Comparison of ENCODE assay signal across 16 mouse cellular contexts in the genomic region with DNA sequence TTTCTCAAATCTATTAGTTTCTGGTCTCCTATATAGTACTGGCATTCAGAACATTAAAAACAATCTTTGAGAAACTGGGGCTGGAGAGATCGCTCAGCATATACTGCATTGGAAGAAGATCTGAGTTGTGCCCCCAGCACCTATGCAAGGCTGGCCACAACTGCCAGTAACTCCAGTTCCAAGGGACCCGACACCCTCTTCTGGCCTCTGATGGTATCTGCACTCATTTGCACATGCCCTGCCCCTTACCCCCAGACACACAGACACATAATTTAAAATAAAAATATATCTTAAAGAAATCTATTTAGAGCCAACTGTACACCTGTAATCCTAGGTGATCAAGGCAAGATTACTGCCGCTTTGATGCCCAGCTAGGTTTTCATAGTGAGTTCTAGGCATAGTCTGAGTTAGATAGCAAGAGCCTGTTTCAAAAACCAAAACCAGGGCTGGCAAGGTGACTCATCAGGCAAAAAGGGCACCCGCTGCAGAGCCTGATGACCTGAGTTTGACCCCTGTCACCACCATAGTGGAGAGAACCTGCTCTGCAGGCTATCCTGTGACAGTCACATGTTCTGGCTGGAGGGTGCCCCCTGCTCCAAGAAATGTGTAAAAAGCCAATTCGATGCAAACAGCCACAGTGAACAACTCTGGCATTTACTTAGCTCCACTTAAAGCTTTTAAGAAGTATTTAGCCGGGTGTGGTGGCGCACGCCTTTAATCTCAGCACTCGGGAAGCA. TPM values are rescaled to one million over a fixed set of nuclear protein-coding genes. Genes with fewer than 3 reads are reported as not detected.
DNase-seq lines count a peak whose midpoint lies in the region; ATAC-seq and TF ChIP-seq lines count a peak whose summit lies in the region.
"Had no signal": no experiment of that assay in that cellular context is flagged by ENCODE, and none has a peak within 500 bp of the region (broad histone marks: within the 10 kb centered on the region; RNA-seq: fewer than 3 reads in every experiment).

No protein-coding gene starts in this region.

- no peak overlapping the region for H3K4me2 ChIP-seq in intestine, postnatal 0 days (replicated peaks; ENCODE audit: low read depth)
- no peak overlapping the region for H3K4me2 ChIP-seq in intestine, embryonic 15.5 days (replicated peaks)
- H3K4me2 ChIP-seq: hindbrain, embryonic 13.5 days; limb, embryonic 12.5 days had no signal

- H3K4me3 ChIP-seq in intestine, postnatal 0 days (ENCODE audit: low read depth, low read length): no peak overlapping the region
- H3K4me3 ChIP-seq in intestine, embryonic 15.5 days (replicated peaks): no peak overlapping the region
- H3K4me3 ChIP-seq: hindbrain, embryonic 13.5 days; limb, embryonic 12.5 days had no signal

- no peak overlapping the region for H3K9ac ChIP-seq in intestine, postnatal 0 days (ENCODE audit: low read depth, low read length)
- H3K9ac ChIP-seq in intestine, embryonic 15.5 days: no peak overlapping the region
- H3K9ac ChIP-seq: hindbrain, embryonic 13.5 days; limb, embryonic 12.5 days had no signal

- no peak overlapping the region for H3K27ac ChIP-seq in intestine, postnatal 0 days (ENCODE audit: low read depth, low read length)
- H3K27ac ChIP-seq in intestine, embryonic 15.5 days: no peak overlapping the region
- H3K27ac ChIP-seq: hindbrain, embryonic 13.5 days; limb, embryonic 12.5 days had no signal

- TF ChIP-seq CTCF in intestine, postnatal 0 days (IDR thresholded peaks at IDR 0.05; ENCODE audit: low read depth): peak; percentile 23; the same call in 1 of the 2 replicates

- 66% methylated on average over 9 of the region's 9 CpGs for WGBS in intestine, postnatal 0 days
- WGBS in intestine, embryonic 15.5 days: 78% methylated on average over 9 of the region's 9 CpGs

- H3K36me3 ChIP-seq in intestine, postnatal 0 days (ENCODE audit: control insufficient read depth, insufficient read depth): no peaks in the 10 kb centered on the region
- H3K36me3 ChIP-seq in intestine, embryonic 15.5 days: no peaks in the 10 kb centered on the region
- H3K36me3 ChIP-seq: hindbrain, embryonic 13.5 days; limb, embryonic 12.5 days had no signal

- ATAC-seq in intestine, postnatal 0 days: 0 out of 2 replicates have a peak, but pooled peaks have one; percentile 19
- ATAC-seq in intestine, embryonic 15.5 days: no peak
- ATAC-seq: forebrain, embryonic 16.5 days had no signal

- no peaks in the 10 kb centered on the region for H3K4me1 ChIP-seq in intestine, postnatal 0 days (replicated peaks; ENCODE audit: control insufficient read depth, insufficient read depth, low read length)
- H3K4me1 ChIP-seq in intestine, embryonic 15.5 days (replicated peaks): 0 out of 2 replicates have a peak, but pooled peaks cover 3% of the 10 kb centered on the region
- H3K4me1 ChIP-seq: limb, embryonic 12.5 days had no signal

- 0 out of 2 replicates have a peak, but pooled peaks cover 3% of the 10 kb centered on the region for H3K27me3 ChIP-seq in intestine, postnatal 0 days (replicated peaks; ENCODE audit: control insufficient read depth, insufficient read depth, low read length)
- no peaks in the 10 kb centered on the region for H3K27me3 ChIP-seq in intestine, embryonic 15.5 days (replicated peaks)
- H3K27me3 ChIP-seq: hindbrain, embryonic 13.5 days; limb, embryonic 12.5 days had no signal

- peak; percentile 35 for DNase-seq in 3T3-L1 (ENCODE audit: low read depth, low spot score)
- peak; percentile 79 for DNase-seq in ES-CJ7 (ENCODE audit: low read depth, low spot score)
- DNase-seq in induced T-regulatory cell, adult 2 months (ENCODE audit: low read depth): peak; percentile 35
- no peak for DNase-seq in spleen, adult 12 weeks (ENCODE audit: low spot score)
- no peak for DNase-seq in thymus, postnatal 10 days (ENCODE audit: low spot score in 2 of 2)
- no peak for DNase-seq in right cerebral cortex, adult 18-20 months
- DNase-seq: cerebellum, postnatal 10 days; gastrocnemius, postnatal 10 days; kidney, postnatal 14 days; lung, postnatal 10 days; midbrain, embryonic 14.5 days had no signal

- H3K9me3 ChIP-seq in intestine, postnatal 0 days (ENCODE audit: control insufficient read depth): no peaks in the 10 kb centered on the region
- no peaks in the 10 kb centered on the region for H3K9me3 ChIP-seq in intestine, embryonic 15.5 days
- H3K9me3 ChIP-seq: hindbrain, embryonic 13.5 days; limb, embryonic 12.5 days had no signal

RNA-seq across cellular contexts. Expression of gene Ankrd45, which starts 2.3 kb away (rescaled TPM):
- 0.17 and 0.25 TPM in 2 replicates for polyA plus RNA-seq in intestine, postnatal 0 days (2015; fragmentation: Nextera tagmentation; extraction: Ambion mirVana)
- polyA plus RNA-seq in intestine, embryonic 15.5 days (2015; fragmentation: Nextera tagmentation; extraction: Ambion mirVana): 0.74 and 1.1 TPM in 2 replicates

RNA-seq across cellular contexts. Expression of gene Klhl20, which starts 8.9 kb away (rescaled TPM):
- 5.2 and 5.6 TPM in 2 replicates for polyA plus RNA-seq in intestine, postnatal 0 days (2015; fragmentation: Nextera tagmentation; extraction: Ambion mirVana)
- polyA plus RNA-seq in intestine, embryonic 15.5 days (2015; fragmentation: Nextera tagmentation; extraction: Ambion mirVana): 11.4 and 12.0 TPM in 2 replicates

RNA-seq across cellular contexts. Expression of gene Tex50, which starts 18.9 kb away (rescaled TPM):
- polyA plus RNA-seq in intestine, postnatal 0 days (2015; fragmentation: Nextera tagmentation; extraction: Ambion mirVana): not detected in 2 replicates
- polyA plus RNA-seq in intestine, embryonic 15.5 days (2015; fragmentation: Nextera tagmentation; extraction: Ambion mirVana): not detected in 2 replicates

Comparison
In these comparisons a context has a peak if more than half of its experiments do, and no peak if none do; other contexts are left out.
1. DNase-seq: peak in 3T3-L1 (single experiment), ES-CJ7 (single experiment) and induced T-regulatory cell, adult 2 months (single experiment); none in spleen, adult 12 weeks (single experiment), thymus, postnatal 10 days (0 of 2) and right cerebral cortex, adult 18-20 months (single experiment).